Mouse (Mus musculus) bone marrow macrophage, adult 2 months (primary cell): ENCODE measurements around the gene Tex19.1. TPM values are rescaled to one million over a fixed set of nuclear protein-coding genes. Genes with fewer than 3 reads are reported as not detected.

Experiments
- H3K27ac ChIP-seq: 2 replicates; pipeline ENCODE4 v1.5.1; 2012; ENCODE audit warnings: low read depth, low read length; ENCODE audit not compliant: insufficient read depth
- H3K4me1 ChIP-seq: 2 replicates; pipeline ENCODE4 v1.6.1; 2012; ENCODE audit warnings: low read length; ENCODE audit not compliant: control insufficient read depth, insufficient read depth
- H3K4me3 ChIP-seq: 2 replicates; pipeline ENCODE4 v1.5.1; 2012; ENCODE audit warnings: mild to moderate bottlenecking, low read length, moderate library complexity; ENCODE audit not compliant: insufficient read depth
- CTCF ChIP-seq: IDR thresholded peaks from 2 replicates; pipeline ENCODE4 v1.5.1; 2012; ENCODE audit warnings: low read depth, mild to moderate bottlenecking, low read length, moderate library complexity
- POLR2A ChIP-seq: IDR thresholded peaks from 2 replicates; pipeline ENCODE4 v1.6.1; 2012; ENCODE audit warnings: mild to moderate bottlenecking, low read depth, low read length, borderline replicate concordance
- polyA plus RNA-seq: library from polyadenylated mRNA; stranded (reverse); fragments of >200 nt; gene quantifications from 2 replicates; pipeline ENCODE4 v1.2.4, GENCODE M21; 2012; ENCODE audit not compliant: missing spikeins, insufficient read depth, insufficient read length

Gene Tex19.1
- polyA plus RNA-seq, 1 experiment: not detected

- H3K27ac ChIP-seq: no peak overlapping the region
- no peak overlapping the region for H3K4me3 ChIP-seq
- TF ChIP-seq CTCF: no peak
- no peaks in the 10 kb centered on the region for H3K4me1 ChIP-seq
These were observed 43.7 kb downstream of the Tex19.1 start for GRCm38 (mm10) chr11:121189681-121190080.

- TF ChIP-seq POLR2A (no peak), CTCF (no peak)
- H3K4me1 ChIP-seq: no peaks in the 10 kb centered on the region
- H3K27ac ChIP-seq: no peak overlapping the region
- no peak overlapping the region for H3K4me3 ChIP-seq
These were observed 46.8 kb downstream of the Tex19.1 start for GRCm38 (mm10) chr11:121192742-121193141.

- Histone ChIP-seq H3K27ac (no peak overlapping the region), H3K4me3 (no peak overlapping the region), H3K4me1 (no peaks in the 10 kb centered on the region)
- TF ChIP-seq POLR2A (no peak), CTCF (no peak)
These were observed 47.5 kb downstream of the Tex19.1 start for GRCm38 (mm10) chr11:121193415-121193814.

Other genes starting within 250 kb of the Tex19.1 start
- 3.0 and 4.1 TPM in 2 replicates for gene Ccdc57, start 213.3 kb upstream of the Tex19.1 start, polyA plus RNA-seq
- 45.2 and 50.5 TPM in 2 replicates for gene Slc16a3, start 197.7 kb upstream of the Tex19.1 start, polyA plus RNA-seq
- gene Csnk1d, start 154.8 kb upstream of the Tex19.1 start, polyA plus RNA-seq: 80.3 and 87.4 TPM in 2 replicates
- not detected in 2 replicates for gene Cd7, start 106.7 kb upstream of the Tex19.1 start, polyA plus RNA-seq
- not detected in 2 replicates for gene Sectm1b, start 82.6 kb upstream of the Tex19.1 start, polyA plus RNA-seq
- gene Sectm1a, start 64.9 kb upstream of the Tex19.1 start, polyA plus RNA-seq: 0.88 TPM in 1 of 2 replicates, not detected in the other
- not detected in 2 replicates for gene Tex19.2, start 27.5 kb upstream of the Tex19.1 start, polyA plus RNA-seq
- gene Uts2r, start 14.1 kb downstream of the Tex19.1 start, polyA plus RNA-seq: not detected in 2 replicates
- 5.0 and 9.6 TPM in 2 replicates for gene Hexdc, start 58.3 kb downstream of the Tex19.1 start, polyA plus RNA-seq
- gene Ogfod3, start 58.6 kb downstream of the Tex19.1 start, polyA plus RNA-seq: 12.7 and 17.1 TPM in 2 replicates
- 67.2 and 67.9 TPM in 2 replicates for gene Cybc1, start 83.2 kb downstream of the Tex19.1 start, polyA plus RNA-seq
- 19.4 and 20.8 TPM in 2 replicates for gene Narf, start 91.1 kb downstream of the Tex19.1 start, polyA plus RNA-seq
- 12.8 and 15.5 TPM in 2 replicates for gene Foxk2, start 113.8 kb downstream of the Tex19.1 start, polyA plus RNA-seq
- gene Wdr45b, start 208.3 kb downstream of the Tex19.1 start, polyA plus RNA-seq: 50.5 and 52.2 TPM in 2 replicates
- gene Rab40b, start 242.1 kb downstream of the Tex19.1 start, polyA plus RNA-seq: not detected in 2 replicates